8 mouse cellular contexts compared by ENCODE assay signal in the genomic region with DNA sequence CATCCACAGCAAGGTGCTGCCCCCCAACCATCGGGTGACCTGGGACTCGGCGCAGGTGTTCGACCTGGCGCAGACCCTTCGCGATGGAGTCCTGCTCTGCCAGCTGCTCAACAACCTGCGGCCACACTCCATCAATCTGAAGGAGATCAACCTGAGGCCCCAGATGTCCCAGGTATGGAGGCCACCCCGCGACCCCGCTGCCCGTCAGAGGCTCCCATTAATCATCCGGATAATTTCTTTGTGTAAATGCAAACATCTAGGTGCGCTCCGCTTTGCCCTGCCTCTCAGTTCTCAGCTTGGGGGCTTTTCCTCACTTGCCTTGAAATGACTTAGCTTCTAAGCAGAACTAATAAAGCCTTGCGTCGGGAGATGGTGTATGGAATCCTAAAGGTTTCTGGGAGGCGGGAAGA. TPM values are rescaled to one million over a fixed set of nuclear protein-coding genes. Genes with fewer than 3 reads are reported as not detected.
DNase-seq lines count a peak whose midpoint lies in the region; ATAC-seq and TF ChIP-seq lines count a peak whose summit lies in the region.

No protein-coding gene starts in this region.

- H3K27ac ChIP-seq in kidney, postnatal 0 days, result peak overlapping the region; percentile 80
- H3K27ac ChIP-seq in embryonic facial prominence, embryonic 10.5 days (replicated peaks), result peak overlapping the region; percentile 87
- peak overlapping the region; percentile 89 for H3K27ac ChIP-seq in midbrain, embryonic 16.5 days (ENCODE audit: low read length)

- WGBS in kidney, postnatal 0 days, result under 1% methylated on average over 18 of the region's 18 CpGs
- 2% methylated on average over 18 of the region's 18 CpGs for WGBS in embryonic facial prominence, embryonic 10.5 days
- WGBS in midbrain, embryonic 16.5 days, result 0% methylated on average over 18 of the region's 18 CpGs

- H3K4me1 ChIP-seq in kidney, postnatal 0 days (replicated peaks; ENCODE audit: insufficient read depth, low read length), result no peaks in the 10 kb centered on the region; the same call in 1 of the 2 replicates
- H3K4me1 ChIP-seq in embryonic facial prominence, embryonic 10.5 days, result peaks cover 15% of the 10 kb centered on the region
- peaks cover 11% of the 10 kb centered on the region for H3K4me1 ChIP-seq in midbrain, embryonic 16.5 days (ENCODE audit: control insufficient read depth, insufficient read depth, low read length)

- intact Hi-C loops in left cerebral cortex, postnatal 10 days (cut with DNase I), result loop anchor here (5.0 kb wide), 1 partner anchor 169 kb away; no protein-coding TSS in a partner anchor
- intact Hi-C loops in left cerebral cortex, postnatal 25 days (cut with DNase I), result loop anchor here (5.0 kb wide), 3 partner anchors 69 to 169 kb away; no protein-coding TSS in a partner anchor

- H3K27me3 ChIP-seq in kidney, postnatal 0 days (ENCODE audit: insufficient read depth, low read length), result no peaks in the 10 kb centered on the region; the same call in 1 of the 2 replicates
- peaks cover 25% of the 10 kb centered on the region for H3K27me3 ChIP-seq in embryonic facial prominence, embryonic 10.5 days (replicated peaks; ENCODE audit: low read depth, poor library complexity, severe bottlenecking)
- H3K27me3 ChIP-seq in midbrain, embryonic 16.5 days (ENCODE audit: control insufficient read depth, insufficient read depth, low read depth, low read length), result no peaks in the 10 kb centered on the region

- no peaks in the 10 kb centered on the region for H3K9me3 ChIP-seq in kidney, postnatal 0 days (replicated peaks; ENCODE audit: low read length)
- H3K9me3 ChIP-seq in embryonic facial prominence, embryonic 10.5 days, result no peaks in the 10 kb centered on the region
- no peaks in the 10 kb centered on the region for H3K9me3 ChIP-seq in midbrain, embryonic 16.5 days (replicated peaks; ENCODE audit: control insufficient read depth, low read length, poor library complexity, severe bottlenecking)

- no peak for TF ChIP-seq CTCF in kidney, postnatal 0 days (IDR thresholded peaks at IDR 0.05; ENCODE audit: low read depth)

- peak overlapping the region; percentile 74 for H3K4me3 ChIP-seq in kidney, postnatal 0 days (replicated peaks; ENCODE audit: low read depth, low read length)
- peak overlapping the region; percentile 82 for H3K4me3 ChIP-seq in embryonic facial prominence, embryonic 10.5 days
- peak overlapping the region; percentile 67 for H3K4me3 ChIP-seq in midbrain, embryonic 16.5 days (ENCODE audit: low read depth, low read length)

- no peaks in the 10 kb centered on the region for H3K36me3 ChIP-seq in kidney, postnatal 0 days (ENCODE audit: insufficient read depth, low read length)
- H3K36me3 ChIP-seq in embryonic facial prominence, embryonic 10.5 days (replicated peaks), result no peaks in the 10 kb centered on the region
- H3K36me3 ChIP-seq in midbrain, embryonic 16.5 days (ENCODE audit: control insufficient read depth, insufficient read depth, low read length), result no peaks in the 10 kb centered on the region

- H3K9ac ChIP-seq in kidney, postnatal 0 days (ENCODE audit: low read depth, low read length), result peak overlapping the region; percentile 58
- H3K9ac ChIP-seq in midbrain, embryonic 16.5 days (ENCODE audit: low read depth, low read length), result peak overlapping the region; percentile 86

- no peak for DNase-seq in kidney, postnatal 0 days (ENCODE audit: low spot score)
- no peak for DNase-seq in kidney, postnatal 25 days
- no peak for DNase-seq in embryonic facial prominence, embryonic 10.5 days (ENCODE audit: low spot score)
- no peak for DNase-seq in gastrocnemius, adult 18-20 months (ENCODE audit: low spot score)
- no peak for DNase-seq in left cerebral cortex, postnatal 10 days (ENCODE audit: extremely low spot score in 1 of 2, low spot score in 2 of 2)
- no peak for DNase-seq in left cerebral cortex, postnatal 25 days (ENCODE audit: low spot score in 2 of 2)

- no peak for ATAC-seq in kidney, postnatal 0 days (replicated peaks; ENCODE audit: low FRiP score, low read depth)
- ATAC-seq in inflammation-experienced regulatory T-cells, adult 6 months, result peak; percentile 6
- ATAC-seq in midbrain, embryonic 16.5 days, result no peak

- peak overlapping the region; percentile 99 for H3K4me2 ChIP-seq in kidney, postnatal 0 days (ENCODE audit: low read length)
- H3K4me2 ChIP-seq in midbrain, embryonic 16.5 days (ENCODE audit: low read length), result peak overlapping the region; percentile 81

RNA-seq across cellular contexts. Expression of a gene that starts 0.6 kb away (rescaled TPM):
- 28.0 and 28.3 TPM in 2 replicates for polyA plus RNA-seq in kidney, postnatal 0 days (2015; fragmentation: Nextera tagmentation; extraction: Ambion mirVana)
- polyA plus RNA-seq in embryonic facial prominence, embryonic 10.5 days (2016; fragmentation: Nextera tagmentation; extraction: Ambion mirVana), result 5.3 and 6.1 TPM in 2 replicates
- 10 to 100 TPM in 1 of 3 experiments, 1 to 10 TPM in 2; 5.0 to 15.2 (median 9.9) TPM for polyA plus RNA-seq in inflammation-experienced regulatory T-cells, adult 6 months (2017; shearing (Covaris generic))
- polyA plus RNA-seq in midbrain, embryonic 16.5 days (2015; fragmentation: Nextera tagmentation; extraction: Ambion mirVana), result 18.9 and 29.6 TPM in 2 replicates
- total RNA-seq in gastrocnemius, adult 18-20 months (2021), result 1 to 10 TPM; 1.5 to 1.9 TPM
- 1 to 10 TPM; 2.8 TPM for total RNA-seq in left cerebral cortex, postnatal 10 days (2021)
- 1 to 10 TPM; 6.6 to 6.7 TPM for total RNA-seq in left cerebral cortex, postnatal 25 days (2021)
